Mouse (Mus musculus) embryonic facial prominence, embryonic 12.5 days (tissue): ENCODE data around the gene Dact3. TPM values are rescaled to one million over a fixed set of nuclear protein-coding genes. Genes with fewer than 3 reads are reported as not detected.
A peak's percentile ranks its signal among the peaks of the same experiment; 100 is the strongest.

Experiments
- ATAC-seq: fragments of 200-750 bp; cut with Nextera tagmentation; 2 replicates; pipeline ENCODE4 v1.8.0; 2017; ENCODE audit not compliant: insufficient number of reproducible peaks, insufficient read depth, low FRiP score, low TSS enrichment
- H3K27ac ChIP-seq: fragments of 300-500 bp; sonication (generic); 2 replicates; pipeline ENCODE4 v1.5.1; 2016; ENCODE audit warnings: mild to moderate bottlenecking
- H3K27me3 ChIP-seq: fragments of 300-500 bp; sonication (generic); 2 replicates; pipeline ENCODE4 v1.6.1; 2016; ENCODE audit warnings: mild to moderate bottlenecking, moderate library complexity
- H3K36me3 ChIP-seq: fragments of 300-500 bp; sonication (generic); 2 replicates; pipeline ENCODE4 v1.6.1; 2016; ENCODE audit warnings: mild to moderate bottlenecking
- H3K4me1 ChIP-seq: fragments of 300-500 bp; sonication (generic); 2 replicates; pipeline ENCODE4 v1.6.1; 2016
- H3K4me2 ChIP-seq: fragments of 300-500 bp; sonication (generic); replicated peaks from 2 replicates; pipeline ENCODE4 v1.6.1; 2016; ENCODE audit warnings: mild to moderate bottlenecking, moderate library complexity
- H3K4me3 ChIP-seq: fragments of 300-500 bp; sonication (generic); 2 replicates; pipeline ENCODE4 v1.5.1; 2016; ENCODE audit warnings: mild to moderate bottlenecking
- H3K9ac ChIP-seq: fragments of 300-500 bp; sonication (generic); 2 replicates; pipeline ENCODE4 v1.6.1; 2016; ENCODE audit warnings: mild to moderate bottlenecking, moderate library complexity
- H3K9me3 ChIP-seq: fragments of 300-500 bp; sonication (generic); 2 replicates; pipeline ENCODE4 v1.6.1; 2016; ENCODE audit warnings: mild to moderate bottlenecking, moderate library complexity
- whole genome bisulfite sequencing: fragments of 180-500 bp; shearing (Covaris S2); methylation state at CpG from one replicate; pipeline ENCODE4 v1.1.7; 2016; 5-methylcytosine and 5-hydroxymethylcytosine counted together
- polyA plus RNA-seq: library from polyadenylated mRNA; unstranded; fragments of >200 nt; fragmentation: Nextera tagmentation; extraction: Ambion mirVana; gene quantifications from 2 replicates; pipeline ENCODE4 v1.2.1, GENCODE M21; 2016

Gene Dact3
- polyA plus RNA-seq, 1 experiment from 2014 or later: 13.4 TPM

DNA sequence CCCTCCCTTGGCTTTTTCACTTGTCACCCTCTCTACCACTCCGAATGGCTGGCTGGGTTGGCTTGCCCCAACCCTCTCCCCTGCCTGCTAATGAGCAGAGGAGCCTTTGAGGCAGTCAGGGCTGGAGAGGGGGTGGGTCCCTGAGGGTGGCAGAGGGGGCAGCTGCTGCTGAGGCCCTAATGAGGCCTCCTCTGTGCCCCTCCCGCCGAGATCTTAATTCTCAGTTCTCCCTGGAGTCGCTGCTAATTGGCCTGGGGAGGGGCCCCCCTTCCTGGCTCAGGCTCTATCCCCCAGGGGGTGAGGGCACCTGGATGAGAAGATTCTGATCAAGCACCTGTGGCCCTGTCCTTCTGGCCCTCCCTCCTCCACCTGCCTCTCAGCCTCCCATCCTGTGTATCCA lies 19.2 kb downstream of the Dact3 start:
- Histone ChIP-seq H3K4me1 (peaks cover 52% of the 10 kb centered on the region), H3K9me3 (no peaks in the 10 kb centered on the region), H3K4me2 (peak overlapping the region; percentile 57), H3K9ac (peak overlapping the region; percentile 47), H3K27me3 (peaks cover 10% of the 10 kb centered on the region; the same call in 1 of the 2 replicates), H3K36me3 (no peaks in the 10 kb centered on the region), H3K4me3 (peak overlapping the region; percentile 24; the same call in 1 of the 2 replicates), H3K27ac (0 out of 2 replicates have a peak overlapping the region, but pooled peaks have one; percentile 46)
- no peak for ATAC-seq
- WGBS: 7% methylated on average over 4 of the region's 4 CpGs

DNA sequence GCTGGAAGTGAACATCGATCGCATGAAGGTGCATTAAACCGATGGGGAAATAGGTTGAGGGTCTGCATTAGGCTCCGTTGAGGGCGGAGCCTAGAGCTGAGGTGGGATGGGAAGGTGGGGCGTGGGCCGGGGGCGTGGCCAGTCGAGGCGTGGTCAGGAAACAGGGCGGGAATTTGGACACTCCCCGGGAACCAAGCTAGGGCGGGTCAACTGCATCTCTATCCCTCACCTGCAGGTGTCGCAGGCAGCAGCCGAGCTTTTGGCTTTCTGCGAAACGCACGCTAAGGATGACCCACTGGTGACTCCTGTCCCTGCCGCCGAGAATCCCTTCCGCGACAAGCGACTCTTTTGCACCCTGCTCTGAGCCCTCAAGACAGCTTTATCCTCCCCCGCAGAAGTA lies 19.9 kb downstream of the Dact3 start:
- under 1% methylated on average over 24 of the region's 24 CpGs for WGBS
- peaks cover 55% of the 10 kb centered on the region for H3K4me1 ChIP-seq
- H3K27me3 ChIP-seq: peaks cover 10% of the 10 kb centered on the region; the same call in 1 of the 2 replicates

DNA sequence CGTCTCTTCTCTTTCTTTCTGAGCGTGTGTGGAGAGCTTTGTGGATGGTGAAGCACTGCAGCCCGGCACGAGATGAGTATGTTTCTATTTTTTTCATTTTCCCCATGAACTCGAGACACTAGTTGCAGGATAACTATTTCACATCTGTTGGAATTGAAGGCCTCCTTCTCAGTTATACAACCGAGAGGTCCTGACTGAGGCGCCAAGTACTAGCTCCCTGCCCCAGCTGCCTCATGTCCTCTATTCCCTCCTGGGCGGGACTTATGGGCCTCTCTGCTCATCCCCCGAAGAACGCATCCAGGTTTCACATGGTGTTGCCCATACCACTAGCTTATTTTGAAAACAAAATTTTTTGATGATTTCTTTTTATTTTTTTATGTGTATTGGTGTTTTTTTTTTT lies 20.4 kb downstream of the Dact3 start:
- 0 out of 2 replicates have a peak overlapping the region, but pooled peaks have one; percentile 46 for H3K27ac ChIP-seq
- H3K4me3 ChIP-seq: peak overlapping the region; percentile 24; the same call in 1 of the 2 replicates
- H3K36me3 ChIP-seq: no peaks in the 10 kb centered on the region
- H3K9me3 ChIP-seq: no peaks in the 10 kb centered on the region
- ATAC-seq: no peak
- H3K4me1 ChIP-seq: peaks cover 56% of the 10 kb centered on the region
- peak overlapping the region; percentile 47; the same call in 1 of the 2 replicates for H3K9ac ChIP-seq
- H3K27me3 ChIP-seq: peaks cover 10% of the 10 kb centered on the region; the same call in 1 of the 2 replicates
- 31% methylated on average over 10 of the region's 10 CpGs for WGBS
- H3K4me2 ChIP-seq: peak overlapping the region; percentile 57

More for the DNA sequence above, 19.9 kb downstream of the Dact3 start:
- 0 out of 2 replicates have a peak overlapping the region, but pooled peaks have one; percentile 46 for H3K27ac ChIP-seq
- H3K4me3 ChIP-seq: peak overlapping the region; percentile 24
- no peaks in the 10 kb centered on the region for H3K9me3 ChIP-seq
- no peaks in the 10 kb centered on the region for H3K36me3 ChIP-seq
- peak overlapping the region; percentile 47 for H3K9ac ChIP-seq
- H3K4me2 ChIP-seq: peak overlapping the region; percentile 57
- ATAC-seq: no peak

DNA sequence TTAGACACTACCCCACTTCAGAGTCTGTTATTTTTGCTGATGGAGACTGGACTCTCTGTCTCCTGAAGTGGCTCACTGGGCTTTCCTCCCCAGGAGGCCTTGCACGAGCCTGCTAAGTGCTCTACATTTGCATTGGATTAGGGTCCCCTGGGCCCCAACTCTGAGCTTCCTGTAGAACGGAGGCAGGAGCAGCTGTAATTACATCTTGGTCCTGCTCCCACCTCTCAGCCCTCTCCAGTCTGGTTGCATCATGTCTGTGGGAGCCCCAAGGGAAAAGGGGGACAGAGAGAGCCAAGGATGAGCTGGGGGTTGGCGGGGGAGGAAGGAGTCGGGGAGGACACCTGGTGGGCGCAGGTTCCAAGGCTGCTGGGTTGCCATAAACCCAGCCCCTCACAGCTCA lies 25.4 kb downstream of the Dact3 start:
- no peak overlapping the region for H3K9ac ChIP-seq
- 16% methylated on average over 5 of the region's 5 CpGs for WGBS
- H3K9me3 ChIP-seq: no peaks in the 10 kb centered on the region
- H3K27me3 ChIP-seq: no peaks in the 10 kb centered on the region
- ATAC-seq: no peak
- H3K4me2 ChIP-seq: no peak overlapping the region
- no peak overlapping the region for H3K4me3 ChIP-seq
- H3K4me1 ChIP-seq: peaks cover 26% of the 10 kb centered on the region
- H3K36me3 ChIP-seq: no peaks in the 10 kb centered on the region
- H3K27ac ChIP-seq: no peak overlapping the region

DNA sequence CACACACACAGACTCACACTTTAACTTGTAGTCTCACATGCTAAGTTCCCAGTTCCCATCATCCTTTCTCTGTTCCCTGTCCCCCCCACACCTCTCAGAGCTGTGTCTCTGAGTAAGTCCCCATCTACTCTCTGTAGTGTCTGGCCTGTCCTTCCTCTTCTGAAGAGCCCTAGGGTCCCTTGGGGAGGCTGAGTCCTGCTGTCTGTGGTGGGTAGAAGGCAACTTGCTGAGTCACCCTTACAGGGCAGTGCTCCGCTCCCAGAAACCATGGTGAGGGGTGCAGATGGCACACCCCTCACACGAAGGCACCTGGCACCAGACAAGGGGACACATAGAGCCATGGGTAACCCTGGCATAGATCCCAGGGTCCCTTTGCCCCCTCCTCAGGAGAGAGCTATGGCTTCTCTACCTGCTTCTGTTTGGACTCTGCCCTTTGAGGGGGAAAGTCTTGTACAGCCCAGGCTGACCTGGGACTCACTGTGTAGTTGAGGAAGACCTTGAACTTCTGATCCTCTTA lies 28.4 kb downstream of the Dact3 start:
- no peak for ATAC-seq
- WGBS: 81% methylated on average over 2 of the region's 2 CpGs
- peaks cover 41% of the 10 kb centered on the region for H3K4me1 ChIP-seq

DNA sequence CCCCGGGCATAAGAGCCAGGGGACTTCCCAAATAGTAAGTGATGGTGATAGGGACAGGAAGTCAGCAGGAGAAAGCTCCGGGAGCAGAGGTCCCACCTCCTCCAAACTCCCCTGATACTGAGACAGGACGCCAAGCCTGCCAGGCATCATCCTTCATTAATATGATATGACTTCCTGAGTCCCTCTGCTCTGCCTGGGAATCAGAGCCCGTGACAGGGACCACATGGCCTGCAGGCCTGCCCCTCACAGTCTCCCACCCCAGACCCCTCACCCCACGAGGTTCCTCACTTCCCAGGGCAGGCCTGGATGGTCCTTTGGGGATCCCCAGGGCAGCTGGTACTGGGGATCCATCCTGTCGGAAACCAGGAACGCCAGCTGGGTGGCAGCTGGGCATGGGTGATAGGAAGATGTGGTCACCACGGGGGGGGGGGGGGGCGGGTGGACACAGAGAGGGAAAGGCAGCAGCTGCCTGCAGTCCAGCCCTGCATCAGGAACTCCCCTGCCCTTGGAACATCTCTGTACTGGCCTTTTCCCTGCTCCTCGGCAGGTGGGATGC lies 29.1 kb downstream of the Dact3 start:
- Histone ChIP-seq H3K4me3 (no peak overlapping the region), H3K9ac (no peak overlapping the region), H3K27me3 (no peaks in the 10 kb centered on the region), H3K4me1 (peaks cover 47% of the 10 kb centered on the region), H3K9me3 (no peaks in the 10 kb centered on the region), H3K36me3 (no peaks in the 10 kb centered on the region), H3K27ac (no peak overlapping the region), H3K4me2 (no peak overlapping the region)
- ATAC-seq: no peak
- WGBS: 36% methylated on average over 8 of the region's 10 CpGs

More for the DNA sequence above, 28.4 kb downstream of the Dact3 start:
- no peaks in the 10 kb centered on the region for H3K9me3 ChIP-seq
- H3K27ac ChIP-seq: no peak overlapping the region
- H3K9ac ChIP-seq: no peak overlapping the region
- no peak overlapping the region for H3K4me3 ChIP-seq
- H3K4me2 ChIP-seq: no peak overlapping the region
- H3K27me3 ChIP-seq: no peaks in the 10 kb centered on the region
- no peaks in the 10 kb centered on the region for H3K36me3 ChIP-seq

DNA sequence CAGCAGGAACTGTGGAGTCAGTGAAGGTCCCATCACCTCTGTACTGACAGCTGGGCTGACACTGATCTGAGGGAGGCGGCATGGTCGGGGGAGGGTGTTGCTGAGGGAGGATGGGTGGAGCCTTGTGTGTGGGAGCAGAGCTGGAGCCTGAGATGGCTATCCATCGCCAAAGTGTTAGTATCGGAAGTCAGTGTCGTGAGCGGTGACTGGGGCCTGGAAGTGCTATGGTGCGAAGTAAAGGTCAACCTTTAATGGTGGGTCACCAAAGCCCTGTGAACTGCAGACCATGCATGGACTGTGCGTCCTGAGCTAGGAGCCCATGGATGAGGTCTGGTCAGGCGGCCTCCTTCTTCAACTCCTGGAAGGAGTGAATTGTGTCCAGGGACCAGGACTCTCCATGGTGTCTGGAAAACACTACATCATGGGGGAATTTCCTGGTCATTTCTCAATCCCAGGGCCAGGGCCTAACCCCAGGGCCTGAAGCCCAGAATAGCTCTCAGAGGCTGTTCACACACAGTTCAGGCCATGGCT lies 30.4 kb downstream of the Dact3 start:
- H3K4me1 ChIP-seq: peaks cover 47% of the 10 kb centered on the region
- WGBS: 40% methylated on average over 9 of the region's 9 CpGs
- no peak overlapping the region for H3K4me2 ChIP-seq
- no peaks in the 10 kb centered on the region for H3K9me3 ChIP-seq
- ATAC-seq: no peak
- no peak overlapping the region for H3K4me3 ChIP-seq
- H3K27me3 ChIP-seq: no peaks in the 10 kb centered on the region
- H3K9ac ChIP-seq: no peak overlapping the region
- H3K27ac ChIP-seq: peak overlapping the region; percentile 19
- H3K36me3 ChIP-seq: no peaks in the 10 kb centered on the region

DNA sequence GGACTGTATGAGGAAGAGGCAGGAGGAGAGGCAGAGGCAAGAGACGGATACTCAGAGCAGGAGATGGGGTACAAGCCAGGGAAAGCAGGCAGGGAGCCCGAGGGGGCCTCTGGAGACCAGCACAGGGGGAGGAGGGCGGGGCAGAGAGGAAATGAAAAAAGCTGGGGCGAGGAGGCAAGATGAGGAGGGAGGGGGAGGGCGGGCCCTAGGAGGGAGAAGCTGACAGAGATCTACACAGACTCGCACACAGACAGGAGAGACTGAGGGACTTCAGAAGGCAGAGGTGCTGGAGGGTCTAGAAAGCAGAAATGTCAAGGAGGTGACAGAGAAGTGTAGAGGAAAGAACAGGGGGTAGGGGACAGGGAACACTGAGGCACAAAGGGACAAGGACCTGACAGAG lies 31.2 kb downstream of the Dact3 start, which contains the start of gene Ptgir:
TSS of gene Ptgir (plus strand) at position 210 of the 400 bp plus-strand sequence.
- Histone ChIP-seq H3K27me3 (no peaks in the 10 kb centered on the region), H3K4me1 (peaks cover 43% of the 10 kb centered on the region), H3K4me3 (no peak within 1 kb of the TSS), H3K9ac (no peak within 1 kb of the TSS; the same call in 1 of the 2 replicates), H3K4me2 (no peak within 1 kb of the TSS), H3K27ac (peak within 1 kb of the TSS; percentile 19), H3K9me3 (no peaks in the 10 kb centered on the region), H3K36me3 (no peaks in the 10 kb centered on the region)
- 7% methylated on average over 6 of the region's 6 CpGs for WGBS
- ATAC-seq: no peak

DNA sequence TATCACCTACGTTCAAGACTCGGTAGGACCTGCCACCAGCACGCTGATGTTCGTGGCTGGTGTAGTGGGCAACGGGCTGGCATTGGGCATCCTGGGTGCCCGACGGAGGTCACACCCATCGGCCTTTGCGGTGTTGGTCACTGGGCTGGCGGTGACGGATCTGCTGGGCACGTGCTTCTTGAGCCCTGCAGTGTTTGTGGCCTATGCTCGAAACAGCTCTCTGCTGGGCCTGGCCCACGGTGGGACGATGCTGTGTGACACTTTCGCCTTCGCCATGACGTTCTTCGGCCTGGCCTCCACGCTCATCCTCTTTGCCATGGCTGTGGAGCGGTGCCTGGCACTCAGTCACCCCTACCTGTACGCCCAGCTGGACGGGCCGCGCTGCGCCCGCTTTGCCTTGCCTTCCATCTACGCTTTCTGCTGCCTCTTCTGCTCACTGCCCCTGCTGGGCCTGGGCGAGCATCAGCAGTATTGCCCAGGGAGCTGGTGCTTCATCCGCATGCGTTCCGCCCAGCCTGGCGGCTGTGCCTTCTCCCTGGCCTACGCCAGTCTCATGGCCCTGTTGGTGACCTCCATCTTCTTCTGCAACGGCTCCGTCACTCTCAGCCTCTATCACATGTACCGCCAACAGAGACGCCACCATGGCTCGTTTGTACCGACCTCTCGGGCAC lies 31.9 kb downstream of the Dact3 start:
- ATAC-seq: no peak
- H3K36me3 ChIP-seq: no peaks in the 10 kb centered on the region
- no peak overlapping the region for H3K27ac ChIP-seq
- H3K4me3 ChIP-seq: no peak overlapping the region
- 94% methylated on average over 41 of the region's 41 CpGs for WGBS
- H3K9ac ChIP-seq: no peak overlapping the region
- no peaks in the 10 kb centered on the region for H3K9me3 ChIP-seq
- peaks cover 39% of the 10 kb centered on the region for H3K4me1 ChIP-seq
- H3K4me2 ChIP-seq: no peak overlapping the region
- no peaks in the 10 kb centered on the region for H3K27me3 ChIP-seq

DNA sequence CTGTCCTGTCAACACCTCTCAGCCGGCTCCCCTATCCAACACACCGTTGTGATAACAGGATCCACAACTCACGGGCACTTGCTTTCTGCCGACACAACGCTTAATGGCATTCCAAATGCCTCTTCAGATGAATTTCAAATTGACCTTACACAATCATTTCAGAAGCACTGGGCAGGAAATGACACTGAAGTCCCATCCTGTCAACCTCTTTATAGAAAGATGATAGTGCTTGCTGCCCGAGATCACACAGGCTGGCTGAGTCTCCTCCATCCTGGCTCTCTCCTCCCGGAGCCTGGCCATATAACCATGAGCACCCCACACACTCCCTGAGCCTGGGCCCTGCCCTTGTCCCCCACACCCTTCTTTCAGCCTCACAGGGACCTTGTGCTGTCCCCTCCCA lies 32.7 kb downstream of the Dact3 start:
- Histone ChIP-seq H3K4me1 (peaks cover 41% of the 10 kb centered on the region), H3K4me2 (no peak overlapping the region), H3K27ac (no peak overlapping the region), H3K27me3 (no peaks in the 10 kb centered on the region), H3K9ac (no peak overlapping the region), H3K9me3 (no peaks in the 10 kb centered on the region), H3K4me3 (no peak overlapping the region), H3K36me3 (no peaks in the 10 kb centered on the region)
- 78% methylated on average over 7 of the region's 7 CpGs for WGBS
- no peak for ATAC-seq

DNA sequence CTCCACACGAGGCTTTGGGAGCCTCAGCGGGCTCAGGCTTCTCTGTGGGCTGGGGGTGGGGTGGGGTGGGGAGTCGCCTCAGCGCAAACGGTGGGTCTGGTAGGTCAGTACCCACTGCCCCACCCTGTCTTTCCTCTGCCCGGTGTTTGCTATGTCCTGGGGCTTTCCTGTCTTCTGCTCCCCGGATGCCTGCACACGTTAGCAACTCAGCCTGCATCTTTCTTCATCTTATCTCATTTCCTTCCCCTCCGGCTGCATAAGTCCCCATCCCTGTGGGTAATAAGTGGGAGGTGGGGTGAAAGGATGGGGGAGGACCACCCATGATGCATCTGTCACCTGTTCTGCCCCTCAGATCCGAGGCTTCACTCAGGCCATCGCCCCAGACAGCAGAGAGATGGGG lies 33.2 kb downstream of the Dact3 start:
- 50% methylated on average over 11 of the region's 11 CpGs for WGBS
- no peak for ATAC-seq
- Histone ChIP-seq H3K4me3 (no peak overlapping the region), H3K9ac (no peak overlapping the region), H3K36me3 (no peaks in the 10 kb centered on the region), H3K27me3 (no peaks in the 10 kb centered on the region), H3K9me3 (no peaks in the 10 kb centered on the region), H3K4me1 (peaks cover 41% of the 10 kb centered on the region), H3K27ac (no peak overlapping the region), H3K4me2 (0 out of 2 replicates have a peak overlapping the region, but pooled peaks have one; percentile 9)
